Mouse (Mus musculus): Measurements from ENCODE around the gene Bcl9.

Gene Bcl9

DNA sequence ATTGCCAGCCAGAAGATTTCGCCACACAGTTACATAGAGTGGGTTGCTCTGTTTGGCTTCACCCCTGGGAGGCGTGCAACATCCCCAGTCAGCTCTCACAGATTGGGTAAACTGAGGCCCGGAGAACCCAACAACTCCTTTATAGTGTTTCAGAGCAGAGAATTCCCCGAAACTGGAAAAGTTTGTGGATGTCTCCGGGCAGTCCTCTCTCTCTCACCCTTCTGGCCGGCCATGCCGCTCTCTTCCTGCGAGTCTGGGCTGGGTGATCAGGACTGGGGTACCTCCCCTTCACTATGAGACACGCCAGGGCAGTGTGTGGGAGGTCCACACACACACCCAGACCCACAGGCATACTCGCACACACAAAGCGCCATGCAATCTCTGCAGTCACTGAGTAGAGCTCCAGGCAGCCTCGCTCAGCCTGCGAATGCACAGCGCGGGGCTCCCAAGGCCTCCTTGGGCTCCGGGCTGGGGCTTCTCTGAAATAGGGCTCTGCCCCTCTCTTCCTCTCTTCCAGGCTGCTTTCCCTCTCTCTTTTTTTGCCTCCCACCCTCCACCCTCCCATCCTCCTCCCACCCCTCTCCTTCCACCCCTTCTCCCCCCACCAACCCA lies 670 bp downstream of the Bcl9 start:
- no peak for DNase-seq (ENCODE audit: low spot score)

DNA sequence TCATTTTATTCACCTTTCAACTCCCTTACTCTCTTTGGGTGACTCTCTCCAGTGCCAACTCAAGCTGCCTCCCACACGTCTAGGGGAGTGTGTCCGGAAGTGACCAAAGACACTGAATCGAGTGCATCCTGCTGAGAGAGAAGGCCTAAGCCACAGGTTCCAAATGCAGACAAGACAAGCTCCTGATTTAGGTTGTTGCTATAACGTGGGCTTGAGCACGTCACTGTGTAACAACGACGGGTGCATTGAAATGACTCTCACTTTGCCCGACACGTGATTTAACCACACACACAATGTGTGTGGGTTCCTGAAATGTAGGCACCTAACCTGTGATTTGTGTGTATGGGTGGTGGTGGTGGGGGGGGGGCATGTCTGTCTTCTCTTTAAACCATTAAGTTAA lies 3.4 kb downstream of the Bcl9 start:
- no peak for DNase-seq (ENCODE audit: low spot score)

DNA sequence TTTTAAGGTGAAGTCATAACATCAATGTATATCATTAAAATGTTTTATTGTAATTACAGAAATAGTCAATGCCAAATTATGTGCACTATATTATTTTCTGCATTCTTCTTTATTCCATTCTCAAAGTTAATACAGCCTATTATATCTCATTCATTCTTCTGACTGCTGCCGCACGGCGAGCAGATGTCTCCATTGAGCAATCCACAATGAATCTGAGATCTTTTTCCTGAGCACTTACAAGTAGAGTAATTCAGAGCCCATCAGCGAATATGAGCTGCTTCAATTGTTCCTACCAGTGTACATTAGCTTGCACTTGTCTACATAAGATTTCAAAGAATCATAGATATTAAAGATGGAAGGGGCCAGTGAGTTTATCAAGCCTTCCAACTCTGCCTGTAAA lies 12.8 kb downstream of the Bcl9 start:
- no peak for DNase-seq (ENCODE audit: low spot score)

DNA sequence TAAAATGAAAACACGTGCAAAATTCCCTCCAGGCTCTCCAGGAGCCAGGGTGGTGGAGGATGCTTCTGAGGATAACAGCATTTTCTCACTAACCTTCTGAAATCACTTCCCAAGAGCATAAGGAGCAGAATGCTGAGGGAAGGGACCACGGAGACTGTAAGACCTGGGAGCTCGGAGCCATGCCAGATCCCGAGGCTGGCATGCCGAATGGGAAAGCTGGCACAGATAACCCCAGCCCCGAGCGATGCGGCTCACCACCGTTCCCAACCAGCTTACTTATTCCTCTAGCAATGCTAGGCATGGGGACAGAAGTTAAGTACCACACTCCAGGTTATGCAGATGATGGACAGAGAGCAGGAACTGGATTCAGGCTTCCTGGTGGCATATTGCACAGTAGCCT lies 13.7 kb downstream of the Bcl9 start:
- DNase-seq (ENCODE audit: low spot score): no peak

DNA sequence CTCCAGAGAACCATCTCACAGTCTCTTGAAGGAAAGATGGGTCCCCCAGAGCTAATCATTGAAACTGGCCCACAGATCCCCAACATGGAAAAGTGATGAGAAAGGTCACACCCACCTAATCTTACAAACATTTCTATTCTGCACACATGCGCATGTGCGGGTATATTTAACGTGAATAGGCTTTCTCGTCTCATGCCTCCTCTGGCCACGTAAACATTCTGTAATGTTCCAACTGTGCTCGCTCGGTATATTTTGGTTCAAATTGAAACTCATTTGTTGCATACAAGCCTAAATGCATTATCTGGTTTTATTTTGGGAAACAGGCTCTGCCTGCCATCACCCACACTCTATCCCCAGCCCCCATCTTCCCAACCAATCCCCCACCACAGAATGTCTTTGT lies 16.3 kb downstream of the Bcl9 start:
- no peak for DNase-seq (ENCODE audit: low spot score)

DNA sequence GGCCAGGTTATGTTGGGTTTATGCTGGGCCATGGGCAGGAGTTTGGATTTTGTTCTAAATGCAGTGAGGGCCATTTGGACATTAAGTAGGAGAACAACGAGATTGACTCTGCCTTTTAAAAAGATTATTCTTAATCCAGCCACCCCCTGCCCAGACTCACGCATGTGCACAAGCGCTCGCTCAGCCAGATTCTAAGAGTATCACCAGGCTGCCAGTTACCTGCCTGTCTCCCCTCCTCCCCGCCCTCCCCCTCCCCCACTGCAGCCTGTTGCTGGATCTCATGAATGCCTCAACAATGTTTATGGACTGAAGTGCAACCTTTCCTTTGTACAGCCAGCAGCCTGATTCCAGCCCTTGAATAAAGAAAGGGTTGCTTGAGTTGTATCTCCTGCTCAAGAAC lies 22.0 kb downstream of the Bcl9 start:
- no peak for DNase-seq (ENCODE audit: low spot score)

DNA sequence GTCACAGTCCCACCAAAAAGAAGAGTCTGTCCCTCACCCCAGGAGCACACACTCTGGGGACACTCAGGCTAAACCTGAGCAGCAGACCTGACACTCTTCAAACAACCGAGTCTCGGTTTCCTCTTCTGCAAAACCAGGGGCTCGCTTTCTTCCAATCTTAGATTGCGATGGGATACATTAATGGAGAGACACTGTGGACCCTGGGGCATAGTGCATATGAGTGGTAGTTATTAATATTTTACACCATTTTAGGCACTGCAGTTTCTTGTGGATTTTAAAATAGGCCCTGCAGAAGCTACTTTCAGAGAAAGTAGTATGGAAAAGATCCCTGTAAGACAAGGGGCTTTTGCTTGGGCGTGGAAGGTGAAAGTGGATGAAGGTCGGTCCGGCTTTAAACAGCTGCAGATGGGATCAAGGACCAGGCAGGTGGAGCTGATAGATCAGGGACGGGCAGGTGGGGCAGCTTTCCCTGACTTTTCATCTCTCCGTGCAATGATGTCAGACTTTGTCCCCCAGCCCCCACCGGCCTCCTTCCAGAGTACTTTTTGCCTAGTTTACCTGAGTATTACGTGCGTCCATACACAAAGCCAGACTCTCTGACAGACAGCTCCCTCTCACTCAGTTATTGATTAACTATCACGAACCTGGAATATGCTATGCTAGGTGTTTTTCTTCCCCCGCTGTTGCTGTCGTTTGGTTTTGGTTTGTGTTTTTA lies 23.0 kb downstream of the Bcl9 start:
- DNase-seq (ENCODE audit: low spot score): no peak

DNA sequence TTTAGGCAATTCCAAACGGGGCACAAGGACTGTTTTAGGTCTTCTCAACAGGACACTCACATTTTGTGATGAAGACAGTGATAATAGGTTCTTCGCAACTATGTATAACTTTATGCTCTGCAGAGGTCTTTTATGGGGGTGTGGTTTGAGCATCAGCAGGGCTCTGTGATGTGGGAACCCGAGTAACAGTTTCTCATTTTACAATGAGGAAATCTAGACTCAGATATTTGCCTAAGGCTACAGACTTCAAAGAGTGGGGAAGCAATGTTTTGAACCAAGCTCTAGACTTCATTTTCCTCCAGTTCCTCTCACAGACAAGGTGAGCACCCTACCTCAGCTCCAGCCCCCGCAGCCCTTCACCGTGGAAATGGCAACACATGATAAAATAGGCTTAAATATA lies 23.8 kb downstream of the Bcl9 start:
- no peak for DNase-seq (ENCODE audit: low spot score)

DNA sequence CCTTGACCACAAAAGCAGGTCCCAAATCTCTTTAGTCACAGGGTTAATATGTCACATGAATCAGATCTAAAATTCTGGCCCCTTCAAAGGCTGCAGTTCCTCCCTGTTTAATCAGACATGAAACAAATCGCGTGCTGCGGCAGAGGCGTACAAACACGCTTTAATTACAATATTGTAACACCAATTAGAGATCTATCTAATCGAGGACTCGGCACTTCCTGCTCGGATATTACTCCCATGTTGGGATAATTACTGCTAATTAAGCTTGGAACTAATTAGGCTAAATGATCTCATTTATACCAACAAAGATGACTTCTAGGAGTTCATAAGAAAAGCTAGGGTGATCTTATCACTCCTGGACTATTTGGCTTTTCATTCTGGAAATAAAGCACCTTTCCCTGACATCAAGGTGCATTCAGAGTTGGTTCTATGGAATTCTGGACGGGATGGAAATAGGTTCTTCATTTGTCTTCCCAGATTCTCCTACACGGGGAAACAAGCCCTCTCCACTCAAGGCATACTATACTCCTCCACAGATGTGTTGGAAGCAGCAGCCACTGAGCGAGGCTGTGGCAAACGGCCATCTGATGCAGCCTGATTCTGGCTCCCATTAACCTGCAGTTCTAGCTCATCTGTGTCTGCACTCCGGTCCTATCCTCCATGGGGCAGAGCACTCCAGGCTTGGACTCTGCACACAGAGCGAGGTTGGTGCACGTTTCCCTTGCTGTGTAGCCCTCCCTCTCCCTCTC lies 31.9 kb downstream of the Bcl9 start:
- DNase-seq (ENCODE audit: low spot score): no peak

DNA sequence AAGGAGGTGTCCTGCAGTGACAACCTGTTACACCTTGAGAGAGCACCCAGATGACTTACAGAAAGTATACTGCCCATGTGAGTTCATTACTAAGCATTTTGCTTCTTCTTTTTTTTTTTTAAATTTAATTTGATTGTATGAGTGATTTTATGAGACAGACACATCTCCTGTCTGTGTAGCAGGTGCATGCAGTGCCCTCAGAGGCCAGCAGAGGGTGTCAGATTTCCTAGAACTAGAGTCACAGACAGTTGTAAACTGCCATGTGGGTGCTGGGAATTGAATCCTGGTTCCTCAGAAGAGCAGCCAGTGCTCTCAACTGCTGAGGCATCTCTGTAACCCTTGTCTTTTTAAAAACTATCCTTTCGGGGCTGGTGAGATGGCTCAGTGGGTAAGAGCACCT lies 35.5 kb downstream of the Bcl9 start:
- DNase-seq (ENCODE audit: low spot score): no peak

DNA sequence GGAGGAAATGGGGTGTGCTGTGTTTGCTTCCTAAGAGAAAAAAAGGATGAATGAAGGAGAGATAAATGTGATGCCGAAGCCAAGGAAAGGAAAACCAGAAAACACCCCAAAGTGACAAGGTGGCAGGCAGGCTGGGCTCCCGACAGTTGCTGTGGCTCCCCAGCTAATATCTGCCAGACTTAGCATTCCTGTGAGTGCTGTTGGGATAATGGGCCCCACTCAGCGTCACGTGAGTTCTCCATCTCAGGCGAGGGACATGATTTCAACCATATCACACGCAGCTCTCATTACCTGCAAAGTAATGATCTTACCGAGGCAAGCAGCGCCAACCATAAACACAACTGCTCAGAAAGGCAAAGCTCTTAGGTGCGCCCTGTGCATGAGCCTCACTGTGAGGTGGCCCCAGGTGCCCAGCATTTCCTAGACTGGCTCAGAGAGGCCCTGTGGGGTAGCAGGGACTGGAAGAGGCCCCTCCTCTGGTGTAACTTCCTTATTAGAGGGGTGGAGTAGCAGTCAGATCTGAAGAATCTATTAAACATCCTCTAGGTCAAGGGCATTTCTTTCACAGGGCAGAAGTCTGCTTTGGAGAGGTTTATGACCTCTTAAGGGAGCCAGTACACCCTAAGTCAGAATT lies 41.9 kb downstream of the Bcl9 start:
- no peak for DNase-seq (ENCODE audit: low spot score)

DNA sequence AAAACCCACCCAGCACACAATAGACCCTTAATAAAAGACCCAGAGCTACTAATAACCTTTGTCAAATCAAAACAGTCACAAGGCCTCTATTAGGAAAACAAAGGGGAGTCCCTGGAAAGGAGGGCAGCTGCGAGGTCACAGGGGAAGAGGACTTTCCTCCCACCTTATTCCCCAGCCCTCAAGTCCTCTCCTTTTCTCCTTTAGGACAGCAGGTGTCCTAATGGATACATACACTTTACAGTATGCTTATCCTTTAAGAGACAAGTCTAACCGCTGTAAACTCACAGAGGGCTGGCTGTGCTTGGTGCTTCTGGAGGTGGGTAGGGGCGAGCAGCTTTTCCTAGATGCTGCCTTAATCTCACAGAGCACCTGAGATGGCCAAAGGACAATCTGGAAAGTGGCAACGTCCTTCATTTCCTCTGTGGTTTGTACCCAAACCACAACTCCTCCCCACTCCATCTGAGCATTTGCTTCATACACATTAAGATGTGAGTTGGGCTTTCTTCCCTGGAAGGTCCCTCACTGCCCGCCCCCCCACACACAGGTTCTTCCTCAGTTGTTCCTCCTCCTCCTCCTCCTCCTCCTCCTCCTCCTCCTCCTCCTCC lies 42.8 kb downstream of the Bcl9 start:
- no peak for DNase-seq (ENCODE audit: low spot score)

DNA sequence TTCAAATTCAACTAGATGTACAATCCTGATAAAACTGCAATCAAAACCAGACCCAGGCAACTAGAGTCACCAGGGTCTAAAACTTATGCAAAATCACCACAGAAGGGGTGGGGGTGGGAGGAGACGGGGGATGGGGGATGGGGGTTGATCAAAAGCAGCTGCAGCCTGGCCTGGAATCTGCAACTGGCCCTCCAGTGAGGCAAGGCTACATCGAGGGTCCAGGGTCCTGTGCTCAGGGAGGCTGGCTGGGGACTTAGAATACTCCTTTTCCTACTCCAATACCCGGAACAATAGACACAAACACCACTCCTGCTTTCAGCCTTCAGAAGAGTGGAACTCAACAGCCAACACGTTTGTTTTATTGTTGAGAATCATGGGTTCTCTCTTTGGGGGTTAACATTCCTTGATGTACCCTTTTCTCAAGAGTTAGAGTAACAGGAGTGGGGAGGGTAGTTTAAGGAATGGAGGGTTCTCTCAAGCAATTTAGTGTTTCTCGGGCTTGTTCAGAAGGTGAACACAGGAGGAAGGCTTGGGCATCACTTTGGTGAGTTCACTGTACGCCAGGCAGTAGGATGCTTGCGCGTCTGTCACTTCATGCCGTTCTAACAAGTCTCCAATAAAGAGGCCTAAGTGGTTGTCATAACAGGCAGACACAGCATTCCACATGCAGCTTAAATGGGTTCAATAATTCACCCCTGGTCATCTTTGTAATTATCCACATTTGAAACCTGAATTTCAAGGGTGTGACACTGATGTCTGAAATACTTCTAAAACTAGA lies 43.7 kb downstream of the Bcl9 start:
- no peak for DNase-seq (ENCODE audit: low spot score)

DNA sequence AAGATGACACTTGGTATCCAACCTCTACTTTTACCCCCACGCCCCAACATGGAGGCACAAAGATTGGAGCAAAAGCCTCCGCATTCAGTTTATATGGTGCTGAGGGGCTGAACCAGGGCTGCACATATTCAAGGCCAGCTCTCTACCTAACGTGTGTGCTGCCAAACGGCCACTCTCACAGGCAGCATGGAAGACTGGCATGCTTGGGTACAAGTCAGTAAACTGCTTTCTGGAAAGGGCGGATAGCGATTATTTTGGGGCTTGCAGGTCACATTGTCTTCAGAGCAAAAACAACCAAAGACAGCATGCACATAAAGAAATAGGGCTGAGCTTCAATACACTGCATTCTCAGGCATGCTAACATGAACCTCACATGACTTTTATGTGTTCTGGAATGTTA lies 44.8 kb downstream of the Bcl9 start:
- DNase-seq (ENCODE audit: low spot score): no peak

DNA sequence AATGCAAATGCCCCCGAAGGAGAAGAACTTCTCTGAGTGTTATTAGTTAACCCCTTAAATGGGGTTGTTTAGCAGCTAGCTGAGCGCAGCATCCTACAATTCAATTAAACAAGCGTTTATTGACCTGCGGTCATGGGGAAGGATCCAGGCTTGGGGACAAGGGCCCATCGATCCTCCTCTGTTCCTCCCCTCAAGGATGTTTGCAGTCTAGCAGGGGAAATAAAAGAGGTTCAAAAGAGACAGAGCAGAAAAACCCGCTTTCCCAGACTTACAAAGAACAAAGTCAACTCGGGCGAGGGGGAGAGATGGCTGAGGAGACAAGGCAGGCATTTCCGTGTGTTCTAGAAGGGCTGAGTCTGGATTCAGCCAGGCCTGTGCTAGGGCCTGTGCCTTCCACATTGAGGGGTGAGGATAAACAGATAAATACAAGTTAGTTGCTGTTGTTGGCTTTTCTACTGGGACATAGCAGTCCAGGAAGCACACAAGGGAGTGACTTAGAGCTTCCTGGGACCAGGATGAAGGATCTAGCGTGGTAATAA lies 55.0 kb downstream of the Bcl9 start:
- DNase-seq (ENCODE audit: low spot score): no peak

DNA sequence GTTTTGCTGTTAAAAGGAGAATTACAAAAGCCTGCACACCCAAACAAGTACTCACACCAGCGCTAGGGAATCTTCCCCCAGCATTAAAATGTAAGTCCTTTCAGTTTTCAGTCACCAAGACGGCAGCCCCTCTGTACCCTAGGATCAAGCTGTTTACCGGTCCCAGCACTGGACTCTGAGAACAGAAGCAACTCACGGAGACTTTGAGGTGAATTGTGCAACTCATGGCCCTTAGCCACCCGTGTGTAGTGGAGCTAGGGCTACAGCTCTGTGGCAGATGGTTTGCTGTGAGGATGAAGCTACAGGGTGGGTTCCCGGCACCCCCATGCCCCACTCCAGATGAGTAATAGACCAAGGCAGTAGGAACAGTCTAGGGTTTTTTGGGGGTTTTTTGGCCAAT lies 55.9 kb downstream of the Bcl9 start:
- DNase-seq (ENCODE audit: low spot score): no peak

DNA sequence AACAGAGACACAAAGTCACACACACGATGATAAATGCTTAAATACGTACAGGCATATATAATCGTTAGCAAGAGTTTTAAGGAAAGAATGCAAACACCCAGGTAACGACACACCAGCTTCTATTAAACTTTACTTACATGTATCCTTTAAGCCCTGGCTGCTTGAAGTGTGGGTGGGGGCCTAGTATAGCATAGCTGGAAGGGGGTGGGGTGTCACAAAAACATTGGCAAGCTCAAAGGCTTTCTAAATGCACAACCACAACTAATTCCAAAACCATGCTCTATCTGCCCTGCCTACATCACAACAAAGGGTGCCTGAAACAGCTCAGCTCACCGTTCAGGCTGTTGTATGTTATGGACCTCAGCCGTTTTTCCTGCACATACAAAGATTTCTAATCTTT lies 57.9 kb downstream of the Bcl9 start:
- DNase-seq (ENCODE audit: low spot score): no peak

DNA sequence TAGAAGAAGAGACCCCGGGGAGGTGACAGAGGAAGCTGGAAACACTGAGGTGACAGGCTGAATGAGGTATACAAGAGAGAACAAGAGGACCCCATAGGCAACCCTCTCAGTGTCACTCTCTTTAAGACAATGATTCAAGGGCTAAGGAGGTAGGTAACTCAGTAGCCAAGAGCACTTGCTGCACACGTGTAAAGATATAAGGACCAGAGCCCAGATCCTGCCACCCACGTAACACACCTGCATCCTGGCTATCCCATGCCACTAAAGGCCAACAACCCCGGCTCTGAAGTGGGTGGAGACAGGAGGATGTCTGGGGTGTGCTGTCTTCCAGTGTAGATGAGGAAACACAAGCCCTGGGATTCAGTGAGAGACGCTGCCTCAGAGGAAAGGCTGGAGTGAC lies 58.4 kb downstream of the Bcl9 start:
- no peak for DNase-seq (ENCODE audit: low spot score)

DNA sequence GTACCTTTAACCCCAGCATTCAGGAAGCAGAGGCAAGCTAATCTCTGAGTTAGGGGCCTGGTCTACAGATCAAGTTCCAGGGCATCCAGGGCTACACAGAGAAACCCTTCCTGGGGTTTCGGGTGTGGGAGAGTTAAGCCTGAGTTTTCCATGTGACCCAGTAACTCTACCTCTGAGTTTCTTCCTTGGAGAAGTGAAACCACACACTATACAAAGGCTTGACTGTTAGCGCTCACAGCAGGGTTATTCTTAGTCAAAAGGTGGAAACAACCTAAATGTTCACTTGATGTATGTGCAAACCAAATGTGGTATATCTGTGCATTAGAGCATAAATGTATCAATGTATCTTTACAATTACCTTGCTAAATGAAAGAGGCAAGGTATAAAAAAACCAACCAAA lies 59.2 kb downstream of the Bcl9 start:
- DNase-seq (ENCODE audit: low spot score): no peak

DNA sequence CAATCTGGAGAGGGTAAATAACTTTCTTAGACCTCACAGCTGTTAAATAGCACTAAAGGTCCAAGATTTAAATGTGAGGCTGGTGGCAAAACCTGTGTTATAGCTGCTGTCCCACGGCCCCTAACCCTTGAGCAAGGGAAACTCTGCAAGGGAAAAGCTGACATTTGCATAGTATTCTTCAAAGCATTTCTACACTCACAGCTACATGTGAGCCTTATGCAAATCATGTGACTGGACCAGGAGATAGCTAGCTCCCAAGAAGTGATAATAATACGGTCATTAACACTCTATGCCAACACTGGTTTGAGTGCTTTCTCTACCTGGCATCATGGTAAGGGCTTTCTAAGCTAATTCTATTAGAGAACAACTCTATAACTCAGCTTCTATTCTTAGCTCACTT lies 60.3 kb downstream of the Bcl9 start:
- no peak for DNase-seq (ENCODE audit: low spot score)

DNA sequence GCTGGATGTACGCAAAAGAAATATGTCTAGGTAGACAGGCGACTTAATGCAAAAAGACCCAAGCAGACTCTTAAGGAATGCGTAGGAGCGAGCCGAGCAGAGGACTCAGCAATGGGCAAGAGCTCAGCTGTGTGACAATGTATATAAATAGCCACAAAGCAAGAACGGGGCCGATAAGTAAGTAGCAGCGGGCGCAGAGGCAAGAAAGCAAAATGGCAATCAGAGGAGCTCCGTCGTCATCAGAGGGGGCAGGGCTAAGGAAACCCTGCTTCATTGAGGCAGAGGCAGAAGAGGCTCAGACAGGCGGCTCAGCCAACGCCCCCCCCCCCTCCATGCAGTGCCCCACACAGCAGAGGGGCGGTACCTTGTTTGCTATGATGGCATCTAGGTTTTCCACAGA lies 62.9 kb downstream of the Bcl9 start:
- DNase-seq (ENCODE audit: low spot score): no peak

DNA sequence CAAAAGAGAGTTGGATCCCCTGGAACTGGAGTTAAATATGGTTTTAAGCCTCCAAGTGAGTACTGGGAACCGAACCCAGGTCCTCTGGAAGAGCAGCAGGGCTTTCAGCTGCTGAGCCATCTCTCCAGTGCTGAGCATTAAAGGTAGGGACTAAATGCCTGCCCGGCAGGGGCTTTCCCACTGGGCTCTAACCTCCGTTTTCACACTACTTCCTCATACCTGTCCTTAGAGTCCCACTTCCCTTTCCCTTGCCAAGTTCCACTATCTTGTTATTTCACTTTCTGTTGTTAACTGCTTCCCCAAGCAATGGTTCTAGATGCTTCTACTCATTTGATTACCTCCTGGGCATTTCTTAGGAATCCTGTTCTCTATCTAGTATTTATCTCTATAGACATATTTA lies 65.4 kb downstream of the Bcl9 start:
- no peak for DNase-seq (ENCODE audit: low spot score)

Measured in left cerebral cortex, adult 11 months (tissue).